ENCODE assay signal across 23 mouse cellular contexts in genomic region chr2:128936256-128936655, GRCm38 (mm10).
"Had no signal": no experiment of that assay in that cellular context is flagged by ENCODE, and none has a peak within 500 bp of the region (broad histone marks: within the 10 kb centered on the region; RNA-seq: fewer than 3 reads in every experiment).

No protein-coding gene starts in this region.

- H3K27ac ChIP-seq: liver, embryonic 15.5 days; lung, embryonic 15.5 days; macrophage; midbrain, embryonic 10.5 days; midbrain, embryonic 13.5 days; neural tube, embryonic 13.5 days; neural tube, embryonic 15.5 days had no signal

- H3K9me3 ChIP-seq: liver, embryonic 15.5 days; lung, embryonic 15.5 days; megakaryocyte, embryonic 14.5 days; midbrain, embryonic 10.5 days; midbrain, embryonic 13.5 days; neural tube, embryonic 13.5 days; neural tube, embryonic 15.5 days had no signal

- H3K4me3 ChIP-seq: liver, embryonic 15.5 days; lung, embryonic 15.5 days; megakaryocyte, embryonic 14.5 days; midbrain, embryonic 10.5 days; midbrain, embryonic 13.5 days; myocyte; neural tube, embryonic 13.5 days; neural tube, embryonic 15.5 days had no signal

- H3K4me1 ChIP-seq: liver, embryonic 15.5 days; lung, embryonic 15.5 days; midbrain, embryonic 10.5 days; midbrain, embryonic 13.5 days; neural tube, embryonic 13.5 days had no signal

- H3K4me2 ChIP-seq: liver, embryonic 15.5 days; lung, embryonic 15.5 days; midbrain, embryonic 13.5 days; neural tube, embryonic 13.5 days; neural tube, embryonic 15.5 days had no signal

- H3K9ac ChIP-seq: liver, embryonic 15.5 days; liver, postnatal 0 days; lung, embryonic 15.5 days; midbrain, embryonic 13.5 days; neural tube, embryonic 13.5 days; neural tube, embryonic 15.5 days had no signal

- H3K27me3 ChIP-seq: liver, embryonic 15.5 days; lung, embryonic 15.5 days; megakaryocyte, embryonic 14.5 days; midbrain, embryonic 13.5 days; neural tube, embryonic 13.5 days; neural tube, embryonic 15.5 days had no signal

- ATAC-seq: liver, postnatal 0 days; lung, postnatal 0 days; midbrain, embryonic 13.5 days; midbrain, embryonic 16.5 days had no signal

- DNase-seq: liver, postnatal 0 days; lung, adult 2 months; lung, postnatal 14 days; lung, postnatal 36 days; retina, postnatal 1 day; right cerebral cortex, adult 18-20 months; right cerebral cortex, postnatal 25 days; right cerebral cortex, postnatal 4 days; spleen, adult 18-20 months; thymus, adult 18-20 months; thymus, postnatal 14 days; thymus, postnatal 36 days had no signal
